Mouse (Mus musculus): ENCODE measurements around the gene Gm9736. TPM values are rescaled to one million over a fixed set of nuclear protein-coding genes. Genes with fewer than 3 reads are reported as not detected.
"Not testable (repeated sequence)": the region's sequence is repeated elsewhere in the genome, so short reads cannot be mapped to it uniquely, and the experiment has no call there.

Gene Gm9736
- polyA plus RNA-seq (2015; fragmentation: Nextera tagmentation; extraction: Ambion mirVana): not detected in 2 replicates

- H3K4me3 ChIP-seq (ENCODE audit: low read depth, low read length): not testable (repeated sequence)
- no CpG with 5 or more reads among the region's 1 CpGs for WGBS
Observed at GRCm38 (mm10) chr10:77751254-77751653, at the start of gene Gm9736. TSS of gene Gm9736 (minus strand) at chr10:77751354.

DNA sequence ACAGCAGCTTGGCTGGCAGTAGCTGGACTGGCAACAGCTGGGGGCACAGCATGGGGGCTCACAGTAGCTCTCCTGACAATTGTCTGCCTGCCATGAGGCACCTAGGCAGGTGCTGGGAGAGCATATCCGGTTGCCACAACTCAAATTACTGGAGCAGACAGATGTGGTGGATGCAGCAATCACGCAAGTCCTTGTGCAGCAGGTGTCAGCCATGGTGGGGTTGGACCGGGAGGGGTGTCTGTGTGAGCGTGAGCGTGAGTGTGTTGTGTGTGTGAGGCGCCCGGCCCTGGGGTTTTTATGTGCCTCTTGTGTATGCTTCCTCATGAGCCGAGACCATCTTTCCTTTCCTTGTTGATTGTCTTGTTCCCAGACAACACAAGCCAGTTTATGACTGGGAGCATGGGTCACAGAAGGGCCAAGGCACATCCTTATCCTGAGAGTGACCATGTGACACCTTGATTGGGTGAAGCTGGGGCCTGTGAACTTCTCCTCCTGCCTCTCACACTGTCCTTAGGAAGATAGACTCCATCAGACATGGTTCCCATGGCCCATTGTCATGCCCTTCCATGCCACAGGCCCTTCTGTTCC lies 47.9 kb upstream of the Gm9736 start, which contains the start of gene Gm19668:
TSS of gene Gm19668 (minus strand) at position 213 of the 588 bp plus-strand sequence.
- Histone ChIP-seq H3K9ac (ENCODE audit: low read length) (no peak within 1 kb of the TSS), H3K36me3 (ENCODE audit: control insufficient read depth, insufficient read depth, low read length) (no peaks in the 10 kb centered on the region), H3K27ac (replicated peaks) (no peak within 1 kb of the TSS), H3K27me3 (ENCODE audit: control insufficient read depth, insufficient read depth, low read length) (no peaks in the 10 kb centered on the region), H3K9me3 (ENCODE audit: control insufficient read depth, low read length) (no peaks in the 10 kb centered on the region), H3K4me2 (replicated peaks; ENCODE audit: low read depth) (no peak within 1 kb of the TSS), H3K4me1 (replicated peaks; ENCODE audit: control insufficient read depth, insufficient read depth) (no peaks in the 10 kb centered on the region), H3K4me3 (ENCODE audit: low read depth, low read length) (no peak within 1 kb of the TSS)
- DNase-seq (ENCODE audit: low spot score) (no peak), ATAC-seq (ENCODE audit: low FRiP score, low TSS enrichment) (no peak)
- TF ChIP-seq EP300 (optimal IDR thresholded peaks at IDR 0.05) (no peak), CTCF (IDR thresholded peaks at IDR 0.05; ENCODE audit: low read depth) (no peak)
- WGBS: 69% methylated on average over 8 of the region's 8 CpGs

More at GRCm38 (mm10) chr10:77751254-77751653, at the start of gene Gm9736:
- H3K9ac ChIP-seq (ENCODE audit: low read length); H3K27me3 ChIP-seq (ENCODE audit: control insufficient read depth, insufficient read depth, low read length); H3K4me1 ChIP-seq (replicated peaks; ENCODE audit: control insufficient read depth, insufficient read depth); H3K9me3 ChIP-seq (ENCODE audit: control insufficient read depth, low read length); ATAC-seq (ENCODE audit: low FRiP score, low TSS enrichment); DNase-seq (ENCODE audit: low spot score); H3K4me2 ChIP-seq (replicated peaks; ENCODE audit: low read depth); H3K27ac ChIP-seq (replicated peaks); H3K36me3 ChIP-seq (ENCODE audit: control insufficient read depth, insufficient read depth, low read length): not testable (repeated sequence)

- not testable (repeated sequence) for H3K27ac ChIP-seq (replicated peaks); ATAC-seq (ENCODE audit: low FRiP score, low TSS enrichment); H3K36me3 ChIP-seq (ENCODE audit: control insufficient read depth, insufficient read depth, low read length); H3K4me2 ChIP-seq (replicated peaks; ENCODE audit: low read depth); H3K27me3 ChIP-seq (ENCODE audit: control insufficient read depth, insufficient read depth, low read length); DNase-seq (ENCODE audit: low spot score); H3K4me3 ChIP-seq (ENCODE audit: low read depth, low read length); H3K9me3 ChIP-seq (ENCODE audit: control insufficient read depth, low read length); H3K4me1 ChIP-seq (replicated peaks; ENCODE audit: control insufficient read depth, insufficient read depth); H3K9ac ChIP-seq (ENCODE audit: low read length)
- 60% methylated on average over 2 of the region's 3 CpGs for WGBS
Observed at GRCm38 (mm10) chr10:77798164-77798920, 47.2 kb upstream of the Gm9736 start.

- WGBS: 25% methylated on average over 3 of the region's 3 CpGs
- TF ChIP-seq CTCF (IDR thresholded peaks at IDR 0.05; ENCODE audit: low read depth) (no peak), EP300 (optimal IDR thresholded peaks at IDR 0.05) (no peak)
- no peak overlapping the region for H3K4me3 ChIP-seq (ENCODE audit: low read depth, low read length)
- no peaks in the 10 kb centered on the region for H3K36me3 ChIP-seq (ENCODE audit: control insufficient read depth, insufficient read depth, low read length)
- no peak overlapping the region for H3K27ac ChIP-seq (replicated peaks)
- DNase-seq (ENCODE audit: low spot score) (no peak), ATAC-seq (ENCODE audit: low FRiP score, low TSS enrichment) (no peak)
- no peaks in the 10 kb centered on the region for H3K9me3 ChIP-seq (ENCODE audit: control insufficient read depth, low read length)
- H3K9ac ChIP-seq (ENCODE audit: low read length): no peak overlapping the region
- H3K4me1 ChIP-seq (replicated peaks; ENCODE audit: control insufficient read depth, insufficient read depth): no peaks in the 10 kb centered on the region
- H3K4me2 ChIP-seq (replicated peaks; ENCODE audit: low read depth): no peak overlapping the region
- no peaks in the 10 kb centered on the region for H3K27me3 ChIP-seq (ENCODE audit: control insufficient read depth, insufficient read depth, low read length)
Observed at GRCm38 (mm10) chr10:77797677-77798076, 46.5 kb upstream of the Gm9736 start.

DNA sequence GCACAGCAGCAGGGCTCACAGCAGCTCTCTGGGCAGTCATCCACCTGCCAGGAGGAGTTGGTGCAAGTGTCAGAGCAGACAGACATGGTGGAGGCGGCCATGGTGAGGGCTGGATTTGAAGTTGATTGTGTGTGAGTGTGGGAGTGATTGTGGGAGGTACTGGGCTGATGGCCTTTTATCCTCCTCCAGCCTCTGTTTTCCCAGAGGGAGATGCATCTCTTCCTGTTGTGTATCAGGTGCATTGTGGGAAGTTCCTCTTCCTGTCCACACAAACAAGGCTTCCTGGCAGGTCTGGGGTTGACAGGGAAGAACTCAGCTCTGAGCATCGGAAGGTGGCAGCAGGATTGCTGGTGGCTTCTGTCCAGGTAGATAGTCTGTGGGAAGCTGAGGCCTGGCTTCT lies 43.8 kb upstream of the Gm9736 start, which contains the start of gene Gm9639:
TSS of gene Gm9639 (minus strand) at position 101 of the 400 bp plus-strand sequence.
- H3K9me3 ChIP-seq (ENCODE audit: control insufficient read depth, low read length): no peaks in the 10 kb centered on the region
- no peak within 1 kb of the TSS for H3K9ac ChIP-seq (ENCODE audit: low read length)
- no peaks in the 10 kb centered on the region for H3K36me3 ChIP-seq (ENCODE audit: control insufficient read depth, insufficient read depth, low read length)
- DNase-seq (ENCODE audit: low spot score): no peak
- no peak within 1 kb of the TSS for H3K4me3 ChIP-seq (ENCODE audit: low read depth, low read length)
- H3K27me3 ChIP-seq (ENCODE audit: control insufficient read depth, insufficient read depth, low read length): no peaks in the 10 kb centered on the region
- no peak within 1 kb of the TSS for H3K27ac ChIP-seq (replicated peaks)
- no peak for ATAC-seq (ENCODE audit: low FRiP score, low TSS enrichment)
- H3K4me2 ChIP-seq (replicated peaks; ENCODE audit: low read depth): no peak within 1 kb of the TSS
- TF ChIP-seq EP300 (optimal IDR thresholded peaks at IDR 0.05) (no peak), CTCF (IDR thresholded peaks at IDR 0.05; ENCODE audit: low read depth) (no peak)
- no peaks in the 10 kb centered on the region for H3K4me1 ChIP-seq (replicated peaks; ENCODE audit: control insufficient read depth, insufficient read depth)
- WGBS: 49% methylated on average over 2 of the region's 2 CpGs

- no peak for DNase-seq (ENCODE audit: low spot score)
- no peaks in the 10 kb centered on the region for H3K36me3 ChIP-seq (ENCODE audit: control insufficient read depth, insufficient read depth, low read length)
- no peaks in the 10 kb centered on the region for H3K27me3 ChIP-seq (ENCODE audit: control insufficient read depth, insufficient read depth, low read length)
- 84% methylated on average over 2 of the region's 2 CpGs for WGBS
- no peak overlapping the region for H3K9ac ChIP-seq (ENCODE audit: low read length)
- no peak for ATAC-seq (ENCODE audit: low FRiP score, low TSS enrichment)
- no peak for TF ChIP-seq CTCF (IDR thresholded peaks at IDR 0.05; ENCODE audit: low read depth)
- no peak for TF ChIP-seq EP300 (optimal IDR thresholded peaks at IDR 0.05)
- H3K4me1 ChIP-seq (replicated peaks; ENCODE audit: control insufficient read depth, insufficient read depth): no peaks in the 10 kb centered on the region
- H3K9me3 ChIP-seq (ENCODE audit: control insufficient read depth, low read length): no peaks in the 10 kb centered on the region
- no peak overlapping the region for H3K27ac ChIP-seq (replicated peaks)
- no peak overlapping the region for H3K4me2 ChIP-seq (replicated peaks; ENCODE audit: low read depth)
- no peak overlapping the region for H3K4me3 ChIP-seq (ENCODE audit: low read depth, low read length)
Observed at GRCm38 (mm10) chr10:77788621-77789020, 37.5 kb upstream of the Gm9736 start.

GRCm38 (mm10) chr10:77787876-77788275 lies 36.7 kb upstream of the Gm9736 start, which contains the start of gene Gm7137:
TSS of gene Gm7137 (minus strand) at chr10:77788200.
- not testable (repeated sequence) for DNase-seq (ENCODE audit: low spot score)

DNA sequence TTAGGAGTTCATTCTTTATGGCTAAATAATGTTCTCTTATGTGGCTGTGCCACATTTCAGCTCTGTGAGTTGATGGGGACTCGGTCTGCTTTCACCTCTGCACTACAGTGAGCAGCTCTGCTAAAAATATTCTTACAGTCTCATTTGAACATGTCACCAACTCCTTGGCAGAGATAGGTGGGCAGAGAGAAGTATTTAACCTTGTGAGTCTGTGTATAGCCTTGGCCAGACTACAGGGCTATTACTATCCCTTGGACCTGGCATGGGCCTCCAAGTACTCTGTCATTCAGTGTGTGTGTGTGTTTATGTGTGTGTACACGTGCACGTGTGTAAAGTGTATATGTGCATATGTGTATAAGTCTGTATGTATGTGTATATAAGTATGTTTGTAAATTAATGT lies 32.2 kb upstream of the Gm9736 start:
- H3K9ac ChIP-seq (ENCODE audit: low read length); H3K4me3 ChIP-seq (ENCODE audit: low read depth, low read length); DNase-seq (ENCODE audit: low spot score); H3K4me1 ChIP-seq (replicated peaks; ENCODE audit: control insufficient read depth, insufficient read depth); H3K4me2 ChIP-seq (replicated peaks; ENCODE audit: low read depth); H3K27me3 ChIP-seq (ENCODE audit: control insufficient read depth, insufficient read depth, low read length); H3K27ac ChIP-seq (replicated peaks); H3K36me3 ChIP-seq (ENCODE audit: control insufficient read depth, insufficient read depth, low read length); H3K9me3 ChIP-seq (ENCODE audit: control insufficient read depth, low read length); ATAC-seq (ENCODE audit: low FRiP score, low TSS enrichment): not testable (repeated sequence)
- 77% methylated on average over 1 of the region's 3 CpGs for WGBS

More at GRCm38 (mm10) chr10:77787876-77788275, 36.7 kb upstream of the Gm9736 start, which contains the start of gene Gm7137:
- no CpG with 5 or more reads among the region's 1 CpGs for WGBS
- not testable (repeated sequence) for H3K9me3 ChIP-seq (ENCODE audit: control insufficient read depth, low read length); H3K4me1 ChIP-seq (replicated peaks; ENCODE audit: control insufficient read depth, insufficient read depth); H3K4me2 ChIP-seq (replicated peaks; ENCODE audit: low read depth); H3K27ac ChIP-seq (replicated peaks); H3K36me3 ChIP-seq (ENCODE audit: control insufficient read depth, insufficient read depth, low read length); H3K4me3 ChIP-seq (ENCODE audit: low read depth, low read length); H3K27me3 ChIP-seq (ENCODE audit: control insufficient read depth, insufficient read depth, low read length); H3K9ac ChIP-seq (ENCODE audit: low read length); ATAC-seq (ENCODE audit: low FRiP score, low TSS enrichment)
